Mouse (Mus musculus): ENCODE measurements around the gene Vmn2r30. TPM values are rescaled to one million over a fixed set of nuclear protein-coding genes. Genes with fewer than 3 reads are reported as not detected.

Vmn2r30 gene
- 0.15 TPM in 1 of 4 replicates, not detected in the others for total RNA-seq (2023; ENCODE audit: inconsistent age)

GRCm38 (mm10) chr7:7337509-7337908 is at the start of gene Vmn2r30:
Gene Vmn2r30, minus strand, starts transcription at chr7:7337609.

GRCm38 (mm10) chr7:7374431-7374830 is 37.0 kb upstream of the Vmn2r30 start, which contains the start of gene Gm45783:
Gene Gm45783, minus strand, starts transcription at chr7:7374573.

GRCm38 (mm10) chr7:7277966-7278567 is 59.3 kb downstream of the Vmn2r30 start, which contains the start of gene Gm45844:
Gene Gm45844, minus strand, starts transcription at chr7:7278289.

Other genes with a start within 250 kb of the Vmn2r30 start
- 19.3 to 25.2 TPM (median 22.6 TPM) in 4 replicates for gene Zfp954, start 216.1 kb downstream of the Vmn2r30 start, total RNA-seq (2023; ENCODE audit: inconsistent age)
- 1.3 to 1.7 TPM (median 1.5 TPM) in 4 replicates for gene Zfp773, start 200.9 kb downstream of the Vmn2r30 start, total RNA-seq (2023; ENCODE audit: inconsistent age)
- gene Zfp418, start 166.3 kb downstream of the Vmn2r30 start, total RNA-seq (2023; ENCODE audit: inconsistent age) = 1.6 to 3.0 TPM (median 2.1 TPM) in 4 replicates
- 1.8 to 2.7 TPM (median 2.2 TPM) in 4 replicates for gene Zfp772, start 127.6 kb downstream of the Vmn2r30 start, total RNA-seq (2023; ENCODE audit: inconsistent age)
- gene Vmn2r29, start 90.3 kb downstream of the Vmn2r30 start, total RNA-seq (2023; ENCODE audit: inconsistent age) = 0.48 to 0.67 TPM in 2 of 4 replicates, not detected in the others
- 0.48 to 1.6 TPM (median 0.60 TPM) in 3 of 4 replicates, not detected in the other for gene Gm45844, start 59.3 kb downstream of the Vmn2r30 start, total RNA-seq (2023; ENCODE audit: inconsistent age)
- 48.8 to 55.6 TPM (median 52.2 TPM) in 4 replicates for gene Clcn4, start 36.8 kb downstream of the Vmn2r30 start, total RNA-seq (2023; ENCODE audit: inconsistent age)
- not detected in 4 replicates for gene Gm45783, start 37.0 kb upstream of the Vmn2r30 start, total RNA-seq (2023; ENCODE audit: inconsistent age)
- not detected in 4 replicates for gene Vmn2r31, start 62.1 kb upstream of the Vmn2r30 start, total RNA-seq (2023; ENCODE audit: inconsistent age)
- not detected in 4 replicates for gene Vmn2r32, start 142.4 kb upstream of the Vmn2r30 start, total RNA-seq (2023; ENCODE audit: inconsistent age)
- gene Vmn2r33, start 229.2 kb upstream of the Vmn2r30 start, total RNA-seq (2023; ENCODE audit: inconsistent age) = not detected in 4 replicates